Mouse (Mus musculus) colon, adult 2 months (tissue): ENCODE results near the gene Rtn4. TPM values are rescaled to one million over a fixed set of nuclear protein-coding genes. Genes with fewer than 3 reads are reported as not detected.

ENCODE experiments used
- polyA plus RNA-seq: library from polyadenylated mRNA; depleted of rRNA; stranded (reverse); fragments of >200 nt; gene quantifications from 2 replicates; pipeline ENCODE4 v1.2.3, GENCODE M21; 2012; rRNA removed

Rtn4 gene
- polyA plus RNA-seq = 84.2 and 97.1 TPM in 2 replicates

DNA sequence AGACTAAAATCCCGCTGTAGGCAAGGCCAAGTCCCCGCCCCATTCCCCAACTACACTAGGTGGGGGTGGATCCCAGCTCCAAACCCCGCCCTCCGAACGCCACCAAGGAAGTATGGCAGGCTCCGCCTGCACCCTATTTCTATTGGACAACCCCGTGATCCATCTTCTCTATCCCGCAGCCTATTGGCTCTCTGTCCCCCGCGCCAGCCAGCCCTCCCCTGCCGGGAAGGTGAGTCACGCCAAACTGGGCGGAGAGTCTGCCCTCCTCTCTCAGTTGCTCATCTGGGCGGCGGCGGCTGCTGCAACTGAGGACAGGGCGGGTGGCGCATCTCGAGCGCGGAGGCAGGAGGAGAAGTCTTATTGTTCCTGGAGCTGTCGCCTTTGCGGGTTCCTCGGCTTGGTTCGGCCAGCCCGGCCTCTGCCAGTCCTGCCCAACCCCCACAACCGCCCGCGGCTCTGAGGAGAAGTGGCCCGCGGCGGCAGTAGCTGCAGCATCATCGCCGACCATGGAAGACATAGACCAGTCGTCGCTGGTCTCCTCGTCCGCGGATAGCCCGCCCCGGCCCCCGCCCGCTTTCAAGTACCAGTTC lies at the start of gene Rtn4:
Rtn4 (plus strand) TSS at position 265 of the 590 bp plus-strand sequence.

Other genes starting within 250 kb of the Rtn4 start
- gene Prorsd1, start 177.9 kb upstream of the Rtn4 start, polyA plus RNA-seq = 1.4 and 1.7 TPM in 2 replicates
- gene Mtif2, start 166.5 kb upstream of the Rtn4 start, polyA plus RNA-seq = 4.5 and 7.9 TPM in 2 replicates
- not detected in 2 replicates for gene Clhc1, start 145.0 kb upstream of the Rtn4 start, polyA plus RNA-seq
- 67.2 and 79.9 TPM in 2 replicates for gene Rps27a, start 144.8 kb upstream of the Rtn4 start, polyA plus RNA-seq
- 1.1 and 1.4 TPM in 2 replicates for gene 4931440F15Rik, start 132.7 kb downstream of the Rtn4 start, polyA plus RNA-seq